Mouse (Mus musculus) hindbrain, embryonic 13.5 days (tissue): Measurements from ENCODE around the gene Mcf2l. TPM values are rescaled to one million over a fixed set of nuclear protein-coding genes. Genes with fewer than 3 reads are reported as not detected.

Experiments
- ATAC-seq: fragments of 200-750 bp; cut with Nextera tagmentation; 2 replicates; pipeline ENCODE4 v1.8.0; 2017; ENCODE audit warnings: moderate TSS enrichment; ENCODE audit not compliant: low FRiP score
- H3K27ac ChIP-seq: fragments of 300-500 bp; sonication (generic); 2 replicates; pipeline ENCODE4 v1.5.1; 2015; ENCODE audit warnings: inconsistent platforms, mild to moderate bottlenecking, moderate library complexity
- H3K27me3 ChIP-seq: fragments of 300-500 bp; sonication (generic); 2 replicates; pipeline ENCODE4 v1.6.1; 2015; ENCODE audit warnings: mild to moderate bottlenecking, inconsistent platforms
- H3K36me3 ChIP-seq: fragments of 300-500 bp; sonication (generic); 2 replicates; pipeline ENCODE4 v1.6.1; 2015; ENCODE audit warnings: mild to moderate bottlenecking, inconsistent platforms
- H3K4me1 ChIP-seq: fragments of 300-500 bp; sonication (generic); replicated peaks from 2 replicates; pipeline ENCODE4 v1.6.1; 2015; ENCODE audit warnings: inconsistent platforms
- H3K4me2 ChIP-seq: fragments of 300-500 bp; sonication (generic); 2 replicates; pipeline ENCODE4 v1.6.1; 2015; ENCODE audit warnings: inconsistent platforms, mild to moderate bottlenecking, moderate library complexity
- H3K4me3 ChIP-seq: fragments of 300-500 bp; sonication (generic); 2 replicates; pipeline ENCODE4 v1.5.1; 2015; ENCODE audit warnings: mild to moderate bottlenecking, inconsistent platforms
- H3K9ac ChIP-seq: fragments of 300-500 bp; sonication (generic); 2 replicates; pipeline ENCODE4 v1.6.1; 2015; ENCODE audit warnings: mild to moderate bottlenecking, inconsistent platforms
- H3K9me3 ChIP-seq: fragments of 300-500 bp; sonication (generic); 2 replicates; pipeline ENCODE4 v1.6.1; 2016; ENCODE audit warnings: inconsistent platforms
- WGBS: fragments of 180-500 bp; shearing (Covaris S2); methylation state at CpG from one replicate; pipeline ENCODE4 v1.1.7; 2015; 5-methylcytosine and 5-hydroxymethylcytosine counted together
- polyA plus RNA-seq: library from polyadenylated mRNA; unstranded; fragments of >200 nt; fragmentation: Nextera tagmentation; extraction: Ambion mirVana; gene quantifications from 2 replicates; pipeline ENCODE4 v1.2.1, GENCODE M21; 2015

Gene Mcf2l
- polyA plus RNA-seq, 1 experiment from 2014 or later: 119 TPM

DNA sequence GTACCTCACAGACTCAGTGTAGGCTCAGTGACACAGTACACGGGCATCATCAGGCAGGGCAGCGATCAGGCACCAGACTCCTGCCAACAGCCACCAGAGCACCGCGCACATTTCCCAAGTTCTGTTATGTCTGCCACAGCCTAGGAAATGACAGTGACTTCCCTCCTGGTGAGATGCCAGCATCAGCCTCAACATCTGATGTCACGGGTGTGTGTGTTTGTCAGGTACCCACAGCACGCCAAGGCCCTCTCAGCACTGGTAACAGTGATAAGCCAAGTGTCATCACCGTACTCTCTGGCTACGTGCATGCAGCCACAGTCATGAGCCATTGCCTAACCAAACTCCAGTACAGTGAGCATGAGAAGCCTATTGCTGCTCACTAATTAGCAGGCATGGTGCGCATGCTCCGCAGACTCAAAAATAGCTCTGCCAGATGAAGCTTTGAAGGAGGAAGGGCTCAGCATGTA lies 162.8 kb downstream of the Mcf2l start:
- Histone ChIP-seq H3K4me1 (0 out of 2 replicates have a peak, but pooled peaks cover 6% of the 10 kb centered on the region), H3K4me2 (no peak overlapping the region), H3K4me3 (no peak overlapping the region), H3K27me3 (no peaks in the 10 kb centered on the region), H3K27ac (no peak overlapping the region), H3K9me3 (no peaks in the 10 kb centered on the region), H3K9ac (no peak overlapping the region), H3K36me3 (no peaks in the 10 kb centered on the region)
- ATAC-seq: no peak
- 89% methylated on average over 10 of the region's 10 CpGs for WGBS

- Histone ChIP-seq H3K4me3 (no peak within 1 kb of the TSS), H3K9me3 (no peaks in the 10 kb centered on the region), H3K9ac (no peak within 1 kb of the TSS), H3K27me3 (no peaks in the 10 kb centered on the region), H3K4me2 (no peak within 1 kb of the TSS), H3K27ac (no peak within 1 kb of the TSS), H3K36me3 (no peaks in the 10 kb centered on the region), H3K4me1 (0 out of 2 replicates have a peak, but pooled peaks cover 6% of the 10 kb centered on the region)
- 80% methylated on average over 7 of the region's 7 CpGs for WGBS
- ATAC-seq: no peak
Observed at GRCm38 (mm10) chr8:13037015-13037414, 163.4 kb downstream of the Mcf2l start, which contains the start of gene F10. Gene F10 (plus strand): TSS chr8:13037308.

DNA sequence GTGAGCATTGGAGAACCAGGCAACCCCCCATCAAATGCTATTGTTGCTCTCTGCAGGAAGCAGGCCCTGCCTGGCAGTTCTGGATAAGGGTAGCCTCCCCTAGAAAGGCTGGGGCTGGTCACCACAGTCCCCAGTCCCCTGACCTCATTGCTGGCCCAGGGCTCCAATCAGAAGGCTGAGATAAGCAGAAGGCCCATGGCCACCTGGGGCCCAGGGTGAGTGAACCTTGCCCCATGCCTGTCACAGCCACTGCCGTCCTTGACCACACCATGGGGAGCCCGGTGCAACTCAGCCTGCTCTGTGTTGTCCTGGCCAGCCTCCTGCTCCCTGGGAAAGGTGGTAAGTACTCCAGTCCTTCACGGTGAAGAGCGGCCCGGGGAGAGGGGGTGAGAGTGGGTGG lies 164.0 kb downstream of the Mcf2l start:
- 39% methylated on average over 5 of the region's 5 CpGs for WGBS
- no peak overlapping the region for H3K4me3 ChIP-seq

GRCm38 (mm10) chr8:13039054-13039453 lies 165.4 kb downstream of the Mcf2l start:
- Histone ChIP-seq H3K4me3 (no peak overlapping the region), H3K27ac (no peak overlapping the region), H3K9me3 (no peaks in the 10 kb centered on the region), H3K9ac (no peak overlapping the region), H3K36me3 (no peaks in the 10 kb centered on the region), H3K4me1 (0 out of 2 replicates have a peak, but pooled peaks cover 6% of the 10 kb centered on the region), H3K27me3 (no peaks in the 10 kb centered on the region), H3K4me2 (no peak overlapping the region)
- no peak for ATAC-seq
- 80% methylated on average over 6 of the region's 6 CpGs for WGBS

More for the DNA sequence above, 164.0 kb downstream of the Mcf2l start:
- Histone ChIP-seq H3K27ac (no peak overlapping the region), H3K9me3 (no peaks in the 10 kb centered on the region), H3K9ac (no peak overlapping the region), H3K27me3 (no peaks in the 10 kb centered on the region), H3K4me2 (no peak overlapping the region), H3K4me1 (0 out of 2 replicates have a peak, but pooled peaks cover 6% of the 10 kb centered on the region), H3K36me3 (no peaks in the 10 kb centered on the region)
- no peak for ATAC-seq

GRCm38 (mm10) chr8:13041459-13041858 lies 167.9 kb downstream of the Mcf2l start:
- no peak overlapping the region for H3K9ac ChIP-seq
- no peaks in the 10 kb centered on the region for H3K36me3 ChIP-seq
- no peaks in the 10 kb centered on the region for H3K9me3 ChIP-seq
- no peak overlapping the region for H3K4me3 ChIP-seq
- H3K4me2 ChIP-seq: no peak overlapping the region
- no peaks in the 10 kb centered on the region for H3K27me3 ChIP-seq
- 89% methylated on average over 4 of the region's 4 CpGs for WGBS
- no peak for ATAC-seq
- H3K27ac ChIP-seq: no peak overlapping the region
- H3K4me1 ChIP-seq: 0 out of 2 replicates have a peak, but pooled peaks cover 6% of the 10 kb centered on the region

DNA sequence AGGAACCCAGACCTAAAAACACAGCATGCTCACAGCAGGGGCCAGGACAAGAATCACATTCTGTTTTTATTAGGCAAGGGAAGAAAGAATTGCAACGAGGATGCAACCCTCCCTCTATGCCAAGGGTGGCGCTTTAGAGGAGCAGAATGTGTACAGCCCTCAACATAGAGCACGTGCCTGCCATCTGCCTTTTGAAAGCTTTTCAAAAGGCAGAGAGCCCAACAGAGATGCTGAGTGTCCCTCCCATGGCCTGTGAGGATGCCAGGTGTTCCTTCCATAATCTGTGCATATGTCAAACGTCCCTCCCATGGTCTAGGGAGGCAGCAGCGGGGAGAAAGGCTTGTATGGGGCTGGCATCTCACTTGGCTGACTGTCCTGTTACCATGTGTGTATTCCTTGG lies 174.0 kb downstream of the Mcf2l start:
- no peak for ATAC-seq
- H3K27me3 ChIP-seq: 0 out of 2 replicates have a peak, but pooled peaks cover 3% of the 10 kb centered on the region
- no peak overlapping the region for H3K9ac ChIP-seq
- WGBS: 62% methylated on average over 5 of the region's 5 CpGs
- no peaks in the 10 kb centered on the region for H3K9me3 ChIP-seq
- H3K4me2 ChIP-seq: no peak overlapping the region
- H3K4me1 ChIP-seq: no peaks in the 10 kb centered on the region
- no peak overlapping the region for H3K27ac ChIP-seq
- H3K36me3 ChIP-seq: no peaks in the 10 kb centered on the region
- no peak overlapping the region for H3K4me3 ChIP-seq

- Histone ChIP-seq H3K9me3 (no peaks in the 10 kb centered on the region), H3K27ac (no peak overlapping the region), H3K4me3 (no peak overlapping the region), H3K4me1 (no peaks in the 10 kb centered on the region), H3K27me3 (0 out of 2 replicates have a peak, but pooled peaks cover 3% of the 10 kb centered on the region), H3K9ac (no peak overlapping the region), H3K4me2 (no peak overlapping the region), H3K36me3 (no peaks in the 10 kb centered on the region)
- no peak for ATAC-seq
- WGBS: 76% methylated on average over 10 of the region's 10 CpGs
Observed at GRCm38 (mm10) chr8:13050550-13050949, 176.9 kb downstream of the Mcf2l start.

GRCm38 (mm10) chr8:13057351-13057750 lies 183.7 kb downstream of the Mcf2l start:
- Histone ChIP-seq H3K4me2 (no peak overlapping the region), H3K9ac (no peak overlapping the region), H3K27ac (no peak overlapping the region), H3K27me3 (0 out of 2 replicates have a peak, but pooled peaks cover under 1% of the 10 kb centered on the region), H3K4me1 (no peaks in the 10 kb centered on the region), H3K36me3 (no peaks in the 10 kb centered on the region), H3K9me3 (no peaks in the 10 kb centered on the region), H3K4me3 (no peak overlapping the region)
- WGBS: 88% methylated on average over 4 of the region's 4 CpGs
- ATAC-seq: no peak

DNA sequence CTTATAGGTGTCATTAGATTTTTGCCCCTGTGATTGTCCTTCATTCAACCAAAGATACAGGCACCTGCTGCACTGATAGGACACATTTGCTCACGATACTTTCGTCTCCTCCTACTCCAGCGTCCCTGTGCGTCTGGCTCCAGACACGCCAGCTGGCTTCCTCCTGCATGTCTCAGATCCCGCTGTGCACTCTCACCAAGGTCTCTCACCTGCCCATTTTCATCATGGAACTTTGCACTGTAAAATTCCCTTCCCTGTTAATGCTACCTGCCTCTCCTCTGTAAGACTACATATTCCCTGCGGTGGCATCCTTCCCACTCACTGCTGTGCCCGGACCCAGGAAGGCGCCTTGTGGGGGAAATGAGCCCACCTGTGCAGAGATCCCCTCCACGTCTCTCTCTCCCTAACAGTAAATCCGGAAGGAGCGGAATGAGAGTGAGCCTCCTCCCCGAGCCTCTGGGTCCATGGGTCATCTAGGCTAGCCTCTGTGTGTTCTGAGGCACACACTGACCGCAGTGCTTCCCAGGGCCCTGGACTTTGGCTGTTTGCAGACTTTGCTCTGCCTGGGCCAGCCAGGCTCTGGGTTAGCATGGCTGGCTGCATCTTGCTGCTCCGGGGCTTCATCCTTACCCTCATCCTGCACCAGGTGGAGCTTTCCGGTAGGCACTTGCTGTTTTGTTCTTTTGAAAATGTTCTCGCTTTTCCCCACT lies 187.0 kb downstream of the Mcf2l start, which contains the start of gene Proz:
TSS of gene Proz (plus strand) at position 474 of the 710 bp plus-strand sequence.
- Histone ChIP-seq H3K9ac (no peak within 1 kb of the TSS), H3K36me3 (no peaks in the 10 kb centered on the region), H3K4me2 (no peak within 1 kb of the TSS), H3K9me3 (no peaks in the 10 kb centered on the region), H3K4me1 (no peaks in the 10 kb centered on the region), H3K27me3 (no peaks in the 10 kb centered on the region), H3K27ac (no peak within 1 kb of the TSS), H3K4me3 (no peak within 1 kb of the TSS)
- no peak for ATAC-seq
- 86% methylated on average over 17 of the region's 17 CpGs for WGBS

DNA sequence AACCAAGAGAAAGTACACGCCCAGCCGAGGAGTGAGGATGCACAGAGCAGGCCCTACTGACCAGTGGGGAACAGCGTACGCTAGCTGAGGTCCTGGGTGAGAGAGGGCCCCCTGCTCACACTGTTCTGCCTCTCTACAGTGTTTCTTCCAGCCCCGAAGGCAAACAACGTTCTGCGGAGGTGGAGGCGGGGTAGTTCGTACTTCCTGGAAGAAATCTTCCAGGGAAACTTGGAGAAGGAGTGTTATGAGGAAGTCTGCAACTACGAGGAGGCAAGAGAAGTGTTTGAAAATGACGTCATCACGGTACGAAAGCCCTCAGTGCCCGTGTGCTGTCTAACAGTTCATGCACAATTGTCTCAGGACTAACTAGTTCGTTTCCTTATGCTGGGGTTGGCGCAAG lies 189.5 kb downstream of the Mcf2l start:
- H3K36me3 ChIP-seq: no peaks in the 10 kb centered on the region
- WGBS: 85% methylated on average over 16 of the region's 16 CpGs
- H3K9ac ChIP-seq: no peak overlapping the region
- no peak overlapping the region for H3K4me3 ChIP-seq
- H3K4me1 ChIP-seq: no peaks in the 10 kb centered on the region
- no peaks in the 10 kb centered on the region for H3K27me3 ChIP-seq
- ATAC-seq: no peak
- no peak overlapping the region for H3K27ac ChIP-seq
- no peaks in the 10 kb centered on the region for H3K9me3 ChIP-seq
- H3K4me2 ChIP-seq: no peak overlapping the region
